Mouse (Mus musculus) kidney, adult 2 months (tissue): ENCODE data around the gene Tchp.

ENCODE experiments used
- CTCF ChIP-seq: fragments of 200-500 bp; conservative IDR thresholded peaks from 2 replicates; pipeline ENCODE4 v1.5.1; 2011; ENCODE audit warnings: low read depth, mild to moderate bottlenecking, control low read depth, low read length, moderate library complexity, mixed read lengths; ENCODE audit not compliant: insufficient read depth, insufficient read length
- POLR2A ChIP-seq: fragments of 200-500 bp; IDR thresholded peaks from one replicate; pipeline ENCODE4 v1.6.1; 2011; ENCODE audit warnings: low read depth, low read length, control low read depth

DNA sequence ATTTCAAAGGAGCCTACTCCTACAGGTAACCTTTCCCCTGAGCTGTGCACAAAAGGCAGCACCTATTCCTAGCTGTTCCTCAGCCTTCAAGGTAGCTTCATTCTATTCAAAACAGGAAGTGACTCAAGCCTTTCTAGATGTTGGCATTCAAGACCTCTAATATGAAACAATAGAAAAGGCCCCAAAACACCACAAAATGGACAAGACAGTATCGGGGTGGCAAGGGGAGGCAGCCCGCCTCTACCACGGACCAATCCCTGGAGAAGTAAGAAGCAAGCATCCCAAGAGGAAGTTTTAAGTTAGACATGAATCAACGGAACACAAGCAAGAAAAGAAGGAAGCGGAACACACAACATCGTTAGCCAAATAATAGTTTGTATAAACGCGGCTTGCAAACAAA, 64.2 kb downstream of the Tchp start:
- no peak for TF ChIP-seq CTCF
- no peak for TF ChIP-seq POLR2A
